Mouse (Mus musculus) ES-E14 (cell line): ENCODE data around the gene Dhrs7b. TPM values are rescaled to one million over a fixed set of nuclear protein-coding genes. Genes with fewer than 3 reads are reported as not detected.
"Not testable (repeated sequence)": the region's sequence is repeated elsewhere in the genome, so short reads cannot be mapped to it uniquely, and the experiment has no call there.

Experiments
- DNase-seq: peaks from one replicate; pipeline ENCODE4 v3.0.0-alpha.2; 2013; ENCODE audit warnings: low read depth, low spot score
- H3K27ac ChIP-seq: 2 replicates; pipeline ENCODE4 v1.5.1; 2012; ENCODE audit warnings: low read depth, mild to moderate bottlenecking, low read length, moderate library complexity, mixed read lengths; ENCODE audit not compliant: poor library complexity, insufficient read depth, severe bottlenecking
- H3K36me3 ChIP-seq: 2 replicates; pipeline ENCODE4 v1.6.1; 2012; ENCODE audit warnings: mild to moderate bottlenecking, low read length, moderate library complexity, mixed read lengths; ENCODE audit not compliant: control insufficient read depth, poor library complexity, insufficient read depth, severe bottlenecking
- H3K4me1 ChIP-seq, 2 experiments: fragments of 150-350 bp in 1 of 2; sonication (generic) in 1 of 2; 2 replicates each; pipeline ENCODE4 v1.6.1; 2012; ENCODE audit warnings: low read length in 2 of 2, mild to moderate bottlenecking in 1 of 2, mixed read lengths in 1 of 2; ENCODE audit not compliant: control insufficient read depth in 2 of 2, insufficient read depth in 2 of 2, poor library complexity in 1 of 2
- H3K4me3 ChIP-seq, 2 experiments: fragments of 150-350 bp in 1 of 2; sonication (generic) in 1 of 2; 2 replicates each; pipeline ENCODE4 v1.5.1; 2012; ENCODE audit warnings: low read length in 2 of 2, low read depth in 1 of 2, mild to moderate bottlenecking in 1 of 2, mixed read lengths in 1 of 2; ENCODE audit not compliant: insufficient read depth in 1 of 2, poor library complexity in 1 of 2, severe bottlenecking in 1 of 2
- H3K9ac ChIP-seq: 2 replicates; pipeline ENCODE4 v1.6.1; 2012; ENCODE audit warnings: low read depth, mild to moderate bottlenecking, low read length, mixed read lengths; ENCODE audit not compliant: poor library complexity, insufficient read depth, severe bottlenecking
- H3K9me3 ChIP-seq: fragments of 150-350 bp; sonication (generic); 2 replicates; pipeline ENCODE4 v1.6.1; 2012; ENCODE audit warnings: low read depth, mild to moderate bottlenecking, low read length; ENCODE audit not compliant: control insufficient read depth, insufficient read depth
- CHD2 ChIP-seq: IDR thresholded peaks from 2 replicates; pipeline ENCODE4 v1.6.1; 2014; ENCODE audit warnings: mild to moderate bottlenecking, low read depth, low read length, inconsistent platforms
- HCFC1 ChIP-seq: IDR thresholded peaks from 2 replicates; pipeline ENCODE4 v1.6.1; 2012; ENCODE audit warnings: low read length, inconsistent platforms, borderline replicate concordance; ENCODE audit not compliant: insufficient read depth
- MAFK ChIP-seq: IDR thresholded peaks from 2 replicates; pipeline ENCODE4 v1.6.1; 2014; ENCODE audit warnings: mild to moderate bottlenecking, low read depth, low read length, inconsistent platforms; ENCODE audit not compliant: insufficient read depth
- ZC3H11A ChIP-seq: IDR thresholded peaks from 2 replicates; pipeline ENCODE4 v1.6.1; 2012; ENCODE audit warnings: low read depth, mild to moderate bottlenecking, inconsistent platforms, low read length, borderline replicate concordance
- ZNF384 ChIP-seq: IDR thresholded peaks from 2 replicates; pipeline ENCODE4 v1.6.1; 2012; ENCODE audit warnings: low read depth, low read length, inconsistent platforms
- in situ Hi-C, 2 experiments: fragments of 600-800 bp; cut with MboI; formaldehyde crosslinking; loops; one replicate each; pipeline ENCODE4 v1.15.1; 2025; ENCODE audit warnings: low sequenced_read_pairs in 2 of 2, inconsistent platforms in 1 of 2; ENCODE audit not compliant: unreplicated experiment in 2 of 2
- total RNA-seq: library from RNA; depleted of rRNA; stranded (reverse); fragments of 300-350 nt; gene quantifications from 2 replicates; pipeline ENCODE4 v1.2.3, GENCODE M21; 2012

Dhrs7b gene
- total RNA-seq, 1 experiment = 102 TPM

GRCm38 (mm10) chr11:60810046-60810965 lies 20.1 kb upstream of the Dhrs7b start:
- Histone ChIP-seq H3K9me3 (no peaks in the 10 kb centered on the region), H3K27ac (peak overlapping the region; percentile 61), H3K4me3 (peak overlapping the region; percentile 77 to 79), H3K36me3 (peaks cover 3% of the 10 kb centered on the region; the same call in 1 of the 2 replicates), H3K4me1 (peaks cover 0 to 3% of the 10 kb centered on the region in 2 experiments; a peak in 3 of 4 replicates), H3K9ac (peak overlapping the region; percentile 88)
- in situ Hi-C loops = no loop called here
- TF ChIP-seq MAFK = no peak
- TF ChIP-seq HCFC1 = no peak
- no peak for DNase-seq

GRCm38 (mm10) chr11:60811054-60811460 lies 19.4 kb upstream of the Dhrs7b start:
- TF ChIP-seq CHD2 (no peak), HCFC1 (0 out of 2 replicates have a peak, but pooled peaks have one; percentile 3), MAFK (no peak), ZNF384 (peak; percentile 98), ZC3H11A (no peak)
- H3K36me3 ChIP-seq = no peaks in the 10 kb centered on the region
- in situ Hi-C loops = no loop called here
- DNase-seq = peak; percentile 96
- peaks cover 0 to 3% of the 10 kb centered on the region in 2 experiments; a peak in 3 of 4 replicates for H3K4me1 ChIP-seq
- peak overlapping the region; percentile 88 for H3K9ac ChIP-seq
- no peaks in the 10 kb centered on the region for H3K9me3 ChIP-seq
- H3K27ac ChIP-seq = peak overlapping the region; percentile 61
- H3K4me3 ChIP-seq = peak overlapping the region; percentile 77 to 79

DNA sequence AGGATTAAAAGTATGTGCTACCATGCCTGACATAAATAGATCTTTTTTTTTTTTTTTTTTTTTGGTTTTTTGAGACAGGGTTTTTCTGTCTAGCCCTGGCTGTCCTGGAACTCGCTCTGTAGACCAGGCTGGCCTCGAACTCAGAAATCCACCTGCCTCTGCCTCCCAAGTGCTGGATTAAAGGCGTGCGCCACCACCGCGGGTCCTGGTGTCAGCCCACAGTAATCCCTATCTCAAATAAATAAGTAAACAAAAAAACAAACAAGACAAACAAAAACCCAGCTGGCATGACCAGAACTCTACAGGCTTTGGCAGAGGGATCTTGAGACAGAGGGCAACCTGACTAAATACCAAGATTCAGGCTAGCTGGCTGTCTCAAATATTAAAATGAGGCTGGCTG lies 18.8 kb upstream of the Dhrs7b start, which contains the start of gene Shmt1:
Gene Shmt1 (minus strand): TSS at position 101 of the 400 bp plus-strand sequence.
- Histone ChIP-seq H3K9ac (peak within 1 kb of the TSS; percentile 88), H3K27ac (peak within 1 kb of the TSS; percentile 61), H3K4me3 (peak within 1 kb of the TSS; percentile 77 to 79)
- DNase-seq, H3K4me1 ChIP-seq, in situ Hi-C loops, H3K36me3 ChIP-seq, H3K9me3 ChIP-seq: not testable (repeated sequence)

DNA sequence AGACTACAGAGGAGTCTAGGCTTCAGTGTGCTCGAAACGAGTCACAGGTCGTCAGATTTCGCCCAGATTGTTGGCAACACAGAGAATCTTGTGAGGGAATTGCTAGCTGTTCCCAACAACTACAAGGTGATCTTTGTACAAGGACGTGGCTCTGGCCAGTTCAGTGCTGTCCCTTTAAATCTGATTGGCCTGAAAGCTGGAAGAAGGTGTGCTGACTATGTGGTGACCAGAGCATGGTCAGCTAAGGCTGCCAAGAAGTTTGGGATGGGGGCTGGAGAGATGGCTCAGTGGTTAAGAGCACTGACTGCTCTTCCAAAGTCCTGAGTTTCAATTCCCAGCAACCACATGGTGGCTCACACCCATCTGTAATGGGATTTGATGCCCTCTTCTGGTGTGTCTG lies 14.0 kb upstream of the Dhrs7b start:
- in situ Hi-C loops = no loop called here
- TF ChIP-seq ZC3H11A = no peak
- no peak for TF ChIP-seq HCFC1
- no peak for TF ChIP-seq MAFK
- no peak for TF ChIP-seq CHD2
- no peak for TF ChIP-seq ZNF384
- H3K27ac ChIP-seq = no peak overlapping the region

More for the DNA sequence above, 14.0 kb upstream of the Dhrs7b start:
- no peak for DNase-seq
- Histone ChIP-seq H3K9me3 (no peaks in the 10 kb centered on the region), H3K4me1 (no peaks in the 10 kb centered on the region), H3K4me3 (no peak overlapping the region), H3K9ac (no peak overlapping the region), H3K36me3 (no peaks in the 10 kb centered on the region)
